Mouse (Mus musculus): ENCODE data around the gene Hsd17b11. TPM values are rescaled to one million over a fixed set of nuclear protein-coding genes. Genes with fewer than 3 reads are reported as not detected.
A peak's percentile ranks its signal among the peaks of the same experiment; 100 is the strongest.
"Not testable (repeated sequence)": the region's sequence is repeated elsewhere in the genome, so short reads cannot be mapped to it uniquely, and the experiment has no call there.

Gene Hsd17b11
- polyA plus RNA-seq, 1 experiment, result 48.7 TPM

DNA sequence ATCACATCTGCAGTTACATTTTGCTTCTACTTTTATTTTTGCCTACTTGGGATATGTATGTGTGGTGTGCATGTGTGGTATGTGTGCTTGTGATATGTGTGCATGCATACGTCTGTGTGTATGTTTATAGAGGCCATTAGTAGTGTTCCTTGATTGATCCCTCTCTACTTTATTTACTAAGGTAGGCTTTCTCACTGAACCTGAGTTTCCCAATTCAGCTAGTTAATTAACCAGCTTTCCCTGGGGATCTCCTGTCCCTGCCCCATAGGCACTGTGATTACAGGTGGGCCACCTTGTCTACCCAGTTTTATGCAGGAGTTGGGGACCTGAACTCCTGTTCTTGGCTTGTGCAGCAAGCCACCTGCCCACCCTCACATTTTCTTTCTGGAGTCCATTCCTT, 15.0 kb upstream of the Hsd17b11 start:
- DNase-seq (ENCODE audit: extremely low spot score in 1 of 2, low spot score in 1 of 2), result no peak

DNA sequence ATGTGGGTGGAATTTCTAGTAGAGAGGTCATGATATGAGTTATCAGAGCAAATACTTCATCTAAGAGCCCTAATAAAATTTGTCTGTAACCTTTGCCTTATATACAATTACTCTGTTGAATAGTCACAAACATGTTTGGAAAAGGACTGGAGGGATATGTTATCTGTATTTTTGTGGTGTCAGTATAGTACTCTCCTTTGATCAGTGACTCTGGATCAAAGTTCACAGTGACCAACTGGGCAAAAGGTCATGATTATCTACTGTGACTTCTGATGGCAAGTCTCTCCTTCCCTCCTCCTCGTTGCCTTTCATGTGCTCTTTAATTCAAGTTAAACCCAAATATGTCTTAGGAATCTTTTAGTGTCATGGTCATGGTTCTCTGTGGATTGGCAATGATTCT, 14.1 kb upstream of the Hsd17b11 start:
- no peak for DNase-seq (ENCODE audit: extremely low spot score in 1 of 2, low spot score in 1 of 2)

GRCm38 (mm10) chr5:104035066-104035465, 13.3 kb upstream of the Hsd17b11 start:
- no peak for DNase-seq (ENCODE audit: extremely low spot score in 1 of 2, low spot score in 1 of 2)

DNA sequence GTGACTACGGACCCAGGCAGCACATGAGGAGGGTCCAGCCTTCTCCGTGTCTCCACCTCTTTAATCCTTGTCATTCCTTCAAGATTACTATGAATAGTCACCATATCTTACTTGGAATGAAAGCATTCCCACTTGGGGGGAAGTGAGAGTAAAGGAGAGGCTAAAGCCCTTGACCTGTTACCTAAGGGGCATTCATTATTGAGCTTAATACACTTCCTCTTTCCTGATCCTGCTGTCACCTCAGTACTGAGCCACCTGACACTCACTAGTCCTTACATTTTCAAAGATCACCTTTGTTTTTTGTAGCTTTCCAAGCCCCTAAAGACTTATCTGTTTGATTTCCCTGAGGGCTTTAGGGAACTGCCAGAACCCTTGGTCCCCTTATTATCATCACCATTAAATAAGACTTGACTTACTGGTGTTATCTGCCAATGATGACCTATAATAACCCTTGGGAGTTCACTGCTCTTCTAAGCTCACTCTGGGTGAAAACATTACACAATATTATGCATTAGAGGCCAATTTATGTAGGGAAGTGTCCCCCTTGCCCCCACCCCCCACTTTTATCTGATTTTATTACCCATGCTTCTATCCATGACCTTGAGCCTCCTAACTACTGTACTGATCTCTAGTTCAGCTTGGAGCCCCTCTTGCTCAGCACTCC, 10.8 kb upstream of the Hsd17b11 start:
- no peak for DNase-seq (ENCODE audit: extremely low spot score in 1 of 2, low spot score in 1 of 2)

GRCm38 (mm10) chr5:104025245-104025854, 3.6 kb upstream of the Hsd17b11 start:
- DNase-seq (ENCODE audit: extremely low spot score in 1 of 2, low spot score in 1 of 2), result no peak

DNA sequence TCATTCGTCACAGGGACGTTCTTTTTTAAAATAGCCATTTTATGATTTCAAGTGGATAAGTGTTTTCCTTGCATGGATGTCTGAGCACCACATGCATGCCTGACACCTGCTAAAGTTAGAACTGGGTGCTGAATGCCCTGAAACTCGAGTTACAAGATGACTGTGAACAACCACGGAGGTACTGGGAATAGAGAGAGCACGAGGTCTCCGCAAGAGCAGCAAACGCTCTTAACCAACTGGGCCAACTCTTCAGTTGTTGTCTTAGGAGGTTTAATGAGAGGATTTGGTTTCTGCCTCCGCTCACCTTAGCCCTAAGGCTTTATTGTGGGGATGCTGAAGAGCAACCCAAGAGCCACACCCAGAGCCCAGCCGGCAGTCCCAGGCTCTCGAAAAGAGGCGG, 3.0 kb upstream of the Hsd17b11 start:
- no peak for DNase-seq (ENCODE audit: extremely low spot score in 1 of 2, low spot score in 1 of 2)

DNA sequence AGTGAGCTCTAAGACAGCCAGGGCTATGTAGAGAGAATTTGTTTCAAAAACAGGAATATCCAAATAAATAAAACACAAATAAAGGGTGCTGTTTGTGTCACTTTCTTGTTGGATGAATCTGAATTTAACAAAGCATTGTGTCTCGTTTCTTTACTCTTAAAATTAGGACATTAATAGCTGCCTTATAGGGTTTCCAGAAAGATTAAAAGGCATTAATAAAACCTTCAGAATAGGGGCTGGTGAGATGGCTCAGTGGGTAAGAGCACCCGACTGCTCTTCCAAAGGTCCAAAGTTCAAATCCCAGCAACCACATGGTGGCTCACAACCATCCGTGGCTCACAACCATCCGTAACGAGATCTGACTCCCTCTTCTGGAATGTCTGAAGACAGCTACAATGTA, 2.5 kb upstream of the Hsd17b11 start:
- not testable (repeated sequence) for DNase-seq (ENCODE audit: extremely low spot score in 1 of 2, low spot score in 1 of 2)

DNA sequence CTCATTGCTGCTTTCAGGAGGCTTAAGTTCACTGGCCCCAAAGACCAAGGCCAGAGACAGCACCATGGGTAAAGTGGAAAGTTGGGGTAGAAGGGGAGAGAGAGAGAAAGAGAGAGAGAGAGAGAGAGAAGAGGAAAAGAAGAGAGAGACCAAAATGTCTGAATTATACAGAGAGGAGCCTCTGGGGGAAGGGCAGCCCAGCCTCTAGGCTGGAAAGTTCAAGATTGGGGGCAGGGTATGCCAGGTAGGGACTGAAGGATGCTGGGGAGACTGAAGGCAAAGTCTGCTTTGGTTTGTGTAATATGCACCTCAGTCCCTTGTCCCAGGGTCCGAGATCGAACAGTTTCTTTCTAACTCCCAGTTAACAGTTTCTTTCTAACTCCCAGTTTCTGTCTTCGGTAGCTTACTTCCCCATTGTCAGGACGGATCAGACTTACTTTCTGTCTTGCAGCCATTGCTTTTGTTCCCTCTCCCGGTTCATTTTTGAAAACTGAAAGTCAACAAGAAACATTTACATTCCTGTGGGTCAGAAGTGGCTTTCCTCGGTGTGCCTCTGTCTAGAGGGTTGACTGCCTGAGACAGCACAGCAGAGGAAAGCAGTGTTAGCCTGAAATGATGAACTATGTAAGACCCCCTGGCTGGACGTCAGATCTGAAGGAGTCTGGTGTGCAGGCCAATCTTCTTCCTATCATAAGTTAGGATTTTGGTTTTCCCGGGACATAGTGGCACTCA, 1.7 kb upstream of the Hsd17b11 start:
- DNase-seq (ENCODE audit: extremely low spot score in 1 of 2, low spot score in 1 of 2), result no peak

DNA sequence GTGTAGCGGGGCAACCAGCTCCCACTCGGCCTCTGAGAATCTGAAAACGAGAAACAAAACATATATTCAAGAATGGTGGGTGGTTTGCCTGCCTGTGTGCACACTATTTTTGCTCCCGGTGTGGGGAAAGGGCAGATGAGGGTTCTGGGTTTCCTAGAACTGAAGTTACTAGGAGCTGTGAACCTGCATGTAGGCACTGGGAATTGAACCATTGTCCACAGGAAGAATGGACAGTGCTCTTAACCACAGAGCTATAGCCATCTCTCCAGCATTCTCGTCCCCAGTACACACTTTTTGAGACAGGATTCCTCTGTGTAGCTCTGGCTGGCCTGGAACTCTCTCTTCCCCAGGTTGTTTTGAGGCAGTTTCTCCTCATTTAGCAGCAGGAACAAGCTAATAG, 839 bp upstream of the Hsd17b11 start:
- no peak for DNase-seq (ENCODE audit: extremely low spot score in 1 of 2, low spot score in 1 of 2)

DNA sequence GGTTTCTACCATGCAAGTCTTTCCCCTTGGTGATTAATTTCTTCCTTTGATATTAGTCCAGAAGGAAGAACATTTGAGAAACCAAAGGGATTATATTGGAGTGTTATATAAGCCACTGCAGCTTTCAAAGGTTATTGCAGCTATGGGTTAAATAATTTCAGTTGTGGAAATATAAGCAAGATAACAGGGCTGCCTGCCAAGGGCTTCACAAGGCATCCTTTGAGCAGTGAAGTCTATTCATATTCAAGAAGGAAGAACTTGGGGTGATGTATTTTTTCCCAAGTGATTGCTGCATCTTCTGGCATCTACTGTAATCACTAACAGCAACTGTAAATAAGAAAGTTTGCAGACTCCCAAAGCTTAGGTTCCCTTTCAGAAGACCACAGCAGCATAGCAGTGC, 10.3 kb downstream of the Hsd17b11 start:
- no peak for DNase-seq (ENCODE audit: extremely low spot score in 1 of 2, low spot score in 1 of 2)

- no peak for DNase-seq (ENCODE audit: extremely low spot score in 1 of 2, low spot score in 1 of 2)
Observed at GRCm38 (mm10) chr5:104010261-104010660, 11.5 kb downstream of the Hsd17b11 start.

GRCm38 (mm10) chr5:104009421-104009820, 12.3 kb downstream of the Hsd17b11 start:
- DNase-seq (ENCODE audit: extremely low spot score in 1 of 2, low spot score in 1 of 2), result no peak

GRCm38 (mm10) chr5:104007801-104008200, 13.9 kb downstream of the Hsd17b11 start:
- no peak for DNase-seq (ENCODE audit: extremely low spot score in 1 of 2, low spot score in 1 of 2)

- no peak for DNase-seq (ENCODE audit: extremely low spot score in 1 of 2, low spot score in 1 of 2)
Observed at GRCm38 (mm10) chr5:104006811-104007210, 14.9 kb downstream of the Hsd17b11 start.

DNA sequence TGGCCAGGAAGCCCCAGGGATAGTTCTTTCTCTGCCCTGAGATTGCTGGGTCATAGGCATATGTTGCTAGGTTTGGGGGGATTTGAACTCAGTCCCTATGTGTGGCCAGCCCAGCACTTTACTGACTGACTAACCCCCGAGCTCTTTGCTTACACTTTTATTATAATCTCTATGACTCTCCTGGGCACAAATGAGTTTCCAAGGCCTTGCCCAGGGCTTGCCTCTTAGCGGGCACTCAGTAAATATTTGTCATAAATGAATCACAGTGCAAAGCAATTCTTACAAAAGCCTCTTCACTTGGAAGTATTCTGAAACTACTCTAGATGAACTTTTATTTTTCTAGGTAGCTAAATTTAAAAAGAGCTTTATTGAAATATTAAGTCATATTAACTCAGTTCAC, 17.8 kb downstream of the Hsd17b11 start:
- no peak for DNase-seq (ENCODE audit: extremely low spot score in 1 of 2, low spot score in 1 of 2)

GRCm38 (mm10) chr5:104003256-104003931, 18.3 kb downstream of the Hsd17b11 start:
- DNase-seq (ENCODE audit: extremely low spot score in 1 of 2, low spot score in 1 of 2), result no peak

DNA sequence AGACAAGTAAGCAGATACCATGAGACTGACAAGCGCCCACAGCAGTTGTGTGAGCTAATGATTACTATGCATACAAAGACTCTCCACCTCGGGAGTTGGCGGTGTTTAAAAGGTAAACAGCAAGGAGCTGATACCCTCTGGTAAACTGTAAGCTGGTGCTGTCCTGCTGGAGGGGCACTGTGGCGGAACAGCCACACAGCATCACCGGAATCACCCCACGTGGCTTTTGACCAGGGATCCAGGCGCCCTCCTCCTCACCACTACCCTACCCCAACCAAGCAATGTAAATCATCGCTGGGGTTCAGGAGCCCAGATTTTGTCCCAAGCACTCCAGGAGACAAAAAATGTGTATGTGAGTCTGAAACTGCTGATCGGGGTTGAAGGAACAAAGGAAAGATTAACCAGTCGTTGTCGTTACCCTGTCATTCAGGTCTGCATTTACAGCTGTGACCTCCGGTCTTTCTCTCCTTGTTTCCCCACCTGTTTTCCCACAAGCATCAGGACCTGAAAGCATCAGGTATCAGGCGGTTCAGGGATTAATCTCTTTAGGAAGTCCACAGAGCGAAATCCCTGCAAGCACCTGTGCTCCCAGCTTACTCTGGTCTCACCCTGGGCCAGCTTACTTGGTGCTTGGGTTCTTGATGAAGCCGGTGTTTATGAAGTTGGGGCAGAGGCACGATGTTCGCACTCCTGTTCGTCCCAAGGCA, 19.0 kb downstream of the Hsd17b11 start:
- no peak for DNase-seq (ENCODE audit: extremely low spot score in 1 of 2, low spot score in 1 of 2)

DNA sequence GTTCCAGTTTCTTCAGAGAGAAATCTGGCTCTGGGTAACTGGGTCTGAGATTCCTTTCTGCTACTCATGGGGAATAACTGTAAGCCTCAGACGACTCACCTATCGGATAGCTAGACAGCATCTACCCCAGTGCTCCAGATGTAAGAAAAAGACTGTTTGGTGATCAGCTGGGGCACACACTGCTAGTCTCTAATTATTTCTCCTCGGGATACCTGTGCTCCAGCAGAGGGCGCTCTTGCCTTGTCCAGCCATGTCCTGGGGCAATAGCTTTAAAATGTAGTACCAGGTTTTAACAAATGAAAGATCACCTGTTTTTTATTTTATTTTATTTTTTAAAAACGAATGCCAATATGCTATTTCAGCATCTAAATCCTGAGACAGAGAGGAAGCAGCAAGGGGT, 22.0 kb downstream of the Hsd17b11 start:
- DNase-seq (ENCODE audit: extremely low spot score in 1 of 2, low spot score in 1 of 2), result peak; percentile 30 to 88

DNA sequence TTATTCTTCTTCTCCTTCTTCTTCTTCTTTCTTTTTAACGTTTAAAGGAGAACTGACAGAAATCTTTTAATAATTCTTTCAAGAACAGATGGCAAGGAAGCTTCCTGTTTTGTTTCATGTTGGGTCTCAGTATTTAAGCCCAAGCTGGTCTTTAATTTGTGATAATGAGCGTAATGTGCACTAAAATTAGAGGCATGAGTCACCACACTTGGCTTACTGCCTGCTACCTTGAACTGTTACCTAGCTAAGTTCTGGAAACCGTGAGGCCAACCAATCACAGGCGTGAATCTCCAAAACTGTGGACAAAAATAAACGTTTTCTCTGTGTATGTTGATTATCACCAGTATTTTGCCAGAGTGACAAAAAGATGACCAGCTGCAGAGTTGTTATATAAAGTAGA, 23.0 kb downstream of the Hsd17b11 start:
- peak in 1 of 2 experiments; percentile 51 for DNase-seq (ENCODE audit: extremely low spot score in 1 of 2, low spot score in 1 of 2)

DNA sequence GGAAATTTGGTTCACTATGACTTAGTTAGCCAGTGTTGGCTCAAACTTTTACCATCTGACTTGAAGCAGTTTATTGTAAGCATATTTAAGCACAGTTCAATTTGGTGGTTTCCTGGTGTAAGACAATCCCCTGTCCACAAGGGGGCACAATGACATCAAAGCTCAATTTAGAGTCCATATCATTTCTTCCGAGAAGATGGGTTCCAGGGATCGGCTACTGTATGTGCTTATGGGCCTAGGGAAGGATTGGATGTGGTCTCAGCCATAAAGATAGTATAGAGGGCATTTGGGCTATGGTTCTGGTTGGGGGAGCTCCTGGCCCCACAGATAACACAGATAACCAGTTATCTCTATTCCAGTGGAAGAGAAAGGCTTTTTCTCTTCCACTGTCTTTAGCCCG, 26.5 kb downstream of the Hsd17b11 start:
- peak in 1 of 2 experiments; percentile 65 for DNase-seq (ENCODE audit: extremely low spot score in 1 of 2, low spot score in 1 of 2)

DNA sequence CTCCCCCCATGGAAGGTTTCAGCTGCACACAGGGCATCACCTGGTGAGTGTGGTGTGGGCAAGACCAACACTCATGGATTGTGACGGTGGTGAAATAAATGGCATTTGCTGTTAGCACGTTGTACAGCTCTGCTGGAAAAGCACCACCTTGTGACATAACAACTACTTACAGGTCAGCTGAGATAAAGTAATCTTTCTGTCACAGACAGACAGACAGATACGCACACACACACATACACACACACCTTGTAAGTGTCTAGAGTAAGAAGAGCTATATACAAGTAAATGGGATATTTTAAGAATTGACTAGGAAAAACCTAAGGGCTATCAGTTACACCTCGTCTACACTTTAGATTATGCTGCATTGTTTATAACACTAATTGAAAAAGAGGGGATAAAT, 27.1 kb downstream of the Hsd17b11 start:
- DNase-seq (ENCODE audit: extremely low spot score in 1 of 2, low spot score in 1 of 2), result no peak

Data from frontal cortex, adult 2 months (tissue).